Mouse (Mus musculus) thymus, postnatal 10 days (tissue): ENCODE data around the gene Arl1.
"Not testable (repeated sequence)": the region's sequence is repeated elsewhere in the genome, so short reads cannot be mapped to it uniquely, and the experiment has no call there.

Experiments
- DNase-seq, 2 experiments: peaks; one replicate each; pipeline ENCODE4 v3.0.0; 2021; ENCODE audit warnings: low spot score in 2 of 2

The Arl1 gene

GRCm38 (mm10) chr10:88761524-88762212, 31.0 kb downstream of the Arl1 start:
- DNase-seq = no peak

GRCm38 (mm10) chr10:88765431-88766142, 34.9 kb downstream of the Arl1 start:
- DNase-seq = no peak

GRCm38 (mm10) chr10:88768961-88769360, 38.3 kb downstream of the Arl1 start:
- DNase-seq = no peak

GRCm38 (mm10) chr10:88769676-88770075, 39.0 kb downstream of the Arl1 start:
- no peak for DNase-seq

DNA sequence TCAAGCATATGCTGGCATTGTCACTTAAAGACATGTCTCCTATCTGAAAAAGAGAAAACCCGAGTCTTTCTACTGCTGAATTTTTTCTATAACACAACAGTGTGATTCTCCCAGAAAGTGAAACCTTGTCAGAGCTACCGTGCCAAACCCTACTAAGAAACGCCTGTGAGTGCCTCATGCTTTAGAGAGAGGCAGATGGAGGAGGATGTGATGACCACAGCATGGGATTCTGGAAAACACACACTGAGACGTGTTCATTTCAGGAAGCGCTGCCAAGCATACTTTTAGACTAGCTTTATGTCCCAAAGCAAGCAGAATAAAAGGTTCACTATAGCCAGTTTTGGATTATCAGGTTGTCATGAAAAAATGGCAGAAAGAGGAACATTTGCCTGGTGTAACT, 42.3 kb downstream of the Arl1 start:
- DNase-seq = not testable (repeated sequence)

GRCm38 (mm10) chr10:88776206-88776605, 45.5 kb downstream of the Arl1 start:
- DNase-seq = no peak

DNA sequence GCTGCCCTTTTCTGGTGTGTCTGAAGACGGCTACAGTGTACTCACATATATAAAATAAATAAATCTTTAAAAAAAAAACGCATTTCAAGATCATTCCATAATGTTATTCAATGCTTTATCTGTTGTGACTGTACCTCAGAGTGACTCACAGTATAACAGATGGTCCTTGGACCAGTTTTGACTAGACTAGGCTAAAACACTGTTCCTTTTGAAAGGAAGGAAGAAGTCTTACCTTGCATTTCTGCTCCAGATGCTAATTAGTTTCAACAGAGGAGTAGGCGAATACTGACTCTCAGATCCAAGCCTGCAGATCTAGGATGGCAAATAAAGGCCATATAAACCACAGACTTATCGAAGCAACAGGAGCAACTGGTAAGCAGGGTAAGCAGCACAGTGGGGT, 50.1 kb downstream of the Arl1 start:
- no peak for DNase-seq

- DNase-seq = not testable (repeated sequence)
Measured at GRCm38 (mm10) chr10:88783135-88783534, 52.5 kb downstream of the Arl1 start.

- DNase-seq = no peak
Measured at GRCm38 (mm10) chr10:88783941-88784340, 53.3 kb downstream of the Arl1 start.

DNA sequence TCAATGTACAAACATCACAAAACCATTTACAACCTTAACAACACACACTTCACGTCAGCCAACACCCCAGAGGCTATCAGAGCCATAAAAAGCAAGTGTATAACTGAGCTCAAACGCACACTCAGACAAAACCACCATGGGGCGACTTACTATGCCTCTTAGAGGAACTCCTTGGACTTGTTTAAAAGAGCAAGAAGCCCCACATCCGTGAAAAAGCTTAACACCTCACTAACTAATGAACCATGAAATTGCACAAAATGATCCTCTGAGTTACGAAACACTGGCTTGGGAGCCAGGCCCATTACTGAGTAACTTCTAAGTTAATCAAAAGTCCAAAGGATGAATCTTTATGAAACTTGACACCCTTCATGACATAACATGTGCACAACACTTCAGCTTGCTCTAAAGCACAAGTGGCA, 53.9 kb downstream of the Arl1 start:
- no peak for DNase-seq

GRCm38 (mm10) chr10:88793671-88794070, 63.0 kb downstream of the Arl1 start:
- DNase-seq = no peak
